Mouse (Mus musculus): ENCODE results near the gene Ces1e.

- TF ChIP-seq CTCF (IDR thresholded peaks at IDR 0.05; ENCODE audit: borderline replicate concordance, insufficient read depth, low read depth, low read length) (no peak), POLR2A (IDR thresholded peaks at IDR 0.05; ENCODE audit: borderline replicate concordance, insufficient read depth, low read length) (no peak)
Observed at GRCm38 (mm10) chr8:93239884-93240283, 10.5 kb upstream of the Ces1e start.

Measured in cerebellum, adult 2 months (tissue).